Mouse (Mus musculus): ENCODE results near the gene Gpn3.

Gpn3 gene

DNA sequence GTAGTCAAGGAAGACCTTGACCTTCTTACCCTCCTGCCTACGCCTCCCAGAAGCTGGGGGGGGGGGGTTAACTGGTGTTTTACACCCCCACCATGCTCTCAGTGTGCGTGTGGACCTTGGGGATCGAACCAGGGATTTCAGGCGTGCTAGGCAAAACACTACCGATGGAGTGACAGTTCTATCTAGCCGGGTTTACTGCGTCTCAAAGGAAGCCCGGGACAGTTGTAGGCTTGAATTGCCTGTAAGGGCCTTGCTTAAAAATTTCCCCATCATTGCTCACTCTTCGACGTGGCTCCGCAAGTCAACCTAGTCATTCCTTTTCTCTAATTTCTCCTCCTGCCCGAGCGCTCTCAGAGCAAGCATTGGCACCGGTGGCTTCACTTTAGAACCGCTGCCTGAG, 51.4 kb downstream of the Gpn3 start:
- peak in 1 of 2 experiments; percentile 44 for DNase-seq

GRCm38 (mm10) chr5:122425550-122425949, 53.9 kb downstream of the Gpn3 start:
- no peak for DNase-seq

DNA sequence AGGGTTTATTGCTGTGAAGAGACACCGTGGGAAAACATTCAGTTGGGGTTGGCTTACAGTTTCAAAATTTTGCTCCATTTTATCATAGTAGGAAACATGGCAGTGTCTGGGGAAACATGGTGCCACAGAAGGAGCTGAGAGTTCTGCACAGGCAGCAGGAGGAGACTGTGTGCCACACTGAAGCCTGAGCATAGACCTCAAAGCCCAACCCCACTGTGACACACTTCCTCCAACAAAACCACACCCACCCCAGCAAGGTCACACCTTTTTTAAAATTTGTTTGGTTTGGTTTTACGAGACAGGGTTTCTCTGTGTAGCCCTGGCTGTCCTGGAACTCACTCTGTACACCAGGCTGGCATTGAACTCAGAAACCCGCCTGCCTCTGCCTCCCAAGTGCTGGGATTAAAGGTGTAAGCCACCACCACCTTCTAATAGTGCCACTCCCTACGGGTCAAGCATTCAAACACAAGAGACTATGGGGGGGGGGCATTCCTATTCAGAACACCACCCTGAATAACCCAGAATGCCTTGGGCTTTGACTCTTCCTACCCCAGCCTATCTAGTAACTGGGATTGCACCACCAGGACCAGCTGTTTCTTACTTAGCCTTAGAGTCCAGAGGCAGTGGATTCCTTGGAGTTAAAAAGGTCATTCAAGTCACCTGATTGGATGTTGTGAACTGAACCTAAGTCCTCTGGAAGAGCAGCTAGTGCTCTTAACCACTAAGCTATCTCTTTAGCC, 58.5 kb downstream of the Gpn3 start:
- no peak for DNase-seq

- DNase-seq: no peak
Measured at GRCm38 (mm10) chr5:122431221-122431620, 59.5 kb downstream of the Gpn3 start.

Data from kidney, postnatal 36 days (tissue).